Mouse (Mus musculus): Measurements from ENCODE around the gene Fat2.
A peak's percentile ranks its signal among the peaks of the same experiment; 100 is the strongest.

The Fat2 gene

GRCm38 (mm10) chr11:55239496-55239895, 96.9 kb downstream of the Fat2 start:
- no peak for DNase-seq (ENCODE audit: low spot score)

GRCm38 (mm10) chr11:55236815-55237214, 99.5 kb downstream of the Fat2 start:
- no peak for DNase-seq (ENCODE audit: low spot score)

DNA sequence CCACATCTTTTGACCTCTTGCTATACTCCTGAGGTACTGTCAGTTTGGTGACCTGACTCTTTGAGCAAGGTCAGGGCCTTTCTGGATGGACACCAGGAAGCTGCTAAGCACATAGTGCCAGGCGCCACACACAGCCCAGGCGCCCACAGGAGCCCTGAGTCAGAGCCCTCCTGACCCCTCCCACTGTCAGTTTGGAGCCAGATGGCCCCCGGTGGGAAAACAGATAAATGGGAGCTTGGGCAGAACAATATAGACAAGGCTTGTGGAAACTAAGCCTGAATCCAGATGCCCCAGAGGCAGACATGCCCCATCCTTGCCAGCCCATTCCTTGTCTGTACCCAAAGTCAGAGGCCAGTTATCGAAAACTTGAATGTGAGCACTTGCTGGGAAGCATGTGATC, 101.6 kb downstream of the Fat2 start:
- no peak for DNase-seq (ENCODE audit: low spot score)

- no peak for DNase-seq (ENCODE audit: low spot score)
Observed at GRCm38 (mm10) chr11:55234288-55234687, 102.1 kb downstream of the Fat2 start.

DNA sequence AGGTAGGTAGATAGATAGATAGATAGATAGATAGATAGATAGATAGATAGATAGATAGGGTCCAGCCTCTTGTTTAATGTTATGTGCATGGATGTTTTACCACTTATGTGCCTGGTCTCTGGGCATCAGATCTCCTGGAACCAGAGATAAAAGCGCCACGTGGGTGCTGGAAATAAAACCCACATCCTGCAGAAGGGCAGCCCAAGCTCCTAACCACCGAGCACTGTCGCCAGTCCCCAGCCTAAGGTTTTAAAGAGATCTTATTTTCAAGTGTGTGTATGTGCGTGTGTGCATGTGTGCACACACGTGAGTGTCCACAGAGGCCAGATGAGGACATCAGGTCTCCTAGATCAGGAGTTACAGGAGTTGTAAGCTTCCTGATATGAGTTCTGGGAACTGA, 105.3 kb downstream of the Fat2 start:
- DNase-seq (ENCODE audit: low spot score), result peak; percentile 10

DNA sequence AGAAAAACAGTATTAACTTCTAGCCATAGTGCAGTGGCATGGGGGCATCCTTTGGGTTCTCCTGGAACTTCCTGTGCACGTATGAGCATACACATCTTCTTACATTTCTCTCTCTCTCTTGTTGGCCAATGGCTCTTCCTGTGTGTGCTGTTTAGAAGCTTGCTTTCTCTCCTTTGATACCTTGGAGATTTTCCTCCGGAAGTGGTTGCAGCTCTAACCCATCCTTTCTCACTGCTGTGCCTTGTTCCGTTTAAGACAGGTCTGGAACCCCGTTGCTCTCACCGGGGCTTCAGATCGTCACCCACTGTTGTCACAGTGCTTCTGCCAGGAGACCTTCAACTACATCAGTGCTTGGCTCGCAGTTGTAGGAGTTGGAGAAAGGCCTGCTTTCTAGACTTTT, 115.1 kb downstream of the Fat2 start:
- DNase-seq (ENCODE audit: low spot score), result peak; percentile 37

- DNase-seq (ENCODE audit: low spot score), result no peak
Observed at GRCm38 (mm10) chr11:55218473-55218872, 117.9 kb downstream of the Fat2 start.

DNA sequence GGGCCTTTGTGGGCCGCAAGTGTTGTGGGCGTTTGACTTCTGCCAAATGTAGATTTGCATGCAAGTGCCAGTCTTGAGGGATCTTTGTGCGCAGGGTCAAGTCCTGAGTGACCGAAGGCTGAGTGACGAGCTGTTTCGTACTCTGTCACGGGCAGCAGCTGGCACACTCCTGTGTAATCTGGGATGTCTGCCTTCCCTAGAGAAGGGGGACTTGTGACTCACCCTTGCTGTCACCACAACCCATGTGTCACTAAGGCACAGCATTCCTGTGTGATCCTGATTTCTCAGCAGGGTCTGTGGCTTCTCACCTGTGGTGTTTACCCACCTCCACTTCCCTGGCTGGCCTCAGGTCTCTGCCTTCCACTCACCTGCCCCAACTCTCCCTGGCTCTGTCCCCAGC, 118.5 kb downstream of the Fat2 start:
- no peak for DNase-seq (ENCODE audit: low spot score)

GRCm38 (mm10) chr11:55217418-55217817, 118.9 kb downstream of the Fat2 start:
- no peak for DNase-seq (ENCODE audit: low spot score)

- DNase-seq (ENCODE audit: low spot score), result no peak
Observed at GRCm38 (mm10) chr11:55216830-55217229, 119.5 kb downstream of the Fat2 start.

DNA sequence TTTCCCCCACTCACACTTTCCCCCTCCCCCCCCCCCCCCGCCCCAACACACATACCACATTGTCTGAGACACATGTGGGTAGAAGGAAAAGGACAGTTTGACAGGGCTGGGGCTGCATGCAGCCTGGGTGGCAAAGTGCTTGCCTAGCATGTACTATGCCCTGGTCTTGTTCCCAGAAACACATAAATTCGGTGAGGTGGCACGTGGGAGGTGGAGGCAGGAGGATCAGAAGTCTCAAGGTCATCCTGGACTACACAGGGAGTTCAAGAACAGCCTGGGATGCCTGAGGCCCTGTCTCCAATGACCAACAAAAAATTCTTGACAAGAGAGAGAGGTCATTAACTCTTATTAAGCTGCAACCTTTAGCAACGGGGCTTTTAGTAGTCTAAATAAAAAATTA, 120.3 kb downstream of the Fat2 start:
- DNase-seq (ENCODE audit: low spot score), result no peak

DNA sequence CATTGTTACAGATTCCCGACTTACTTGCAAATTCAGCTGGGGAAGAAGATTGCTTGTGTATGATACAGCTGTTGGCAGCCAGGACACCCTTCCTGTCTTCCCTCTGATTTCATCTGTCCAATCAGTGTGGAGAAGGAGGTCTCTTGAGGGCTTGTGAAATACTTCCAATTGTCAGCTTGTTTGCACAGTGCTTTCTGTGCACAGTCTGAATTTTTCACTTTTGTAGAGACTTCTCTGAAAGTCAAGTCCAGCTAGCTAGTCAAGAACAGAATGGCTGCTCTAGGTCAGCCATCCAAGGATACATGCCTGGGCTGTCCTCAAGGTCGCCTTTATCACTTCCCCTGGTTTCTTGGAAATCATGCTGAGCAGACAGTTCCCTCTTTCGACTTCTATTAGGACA, 121.4 kb downstream of the Fat2 start:
- no peak for DNase-seq (ENCODE audit: low spot score)

DNA sequence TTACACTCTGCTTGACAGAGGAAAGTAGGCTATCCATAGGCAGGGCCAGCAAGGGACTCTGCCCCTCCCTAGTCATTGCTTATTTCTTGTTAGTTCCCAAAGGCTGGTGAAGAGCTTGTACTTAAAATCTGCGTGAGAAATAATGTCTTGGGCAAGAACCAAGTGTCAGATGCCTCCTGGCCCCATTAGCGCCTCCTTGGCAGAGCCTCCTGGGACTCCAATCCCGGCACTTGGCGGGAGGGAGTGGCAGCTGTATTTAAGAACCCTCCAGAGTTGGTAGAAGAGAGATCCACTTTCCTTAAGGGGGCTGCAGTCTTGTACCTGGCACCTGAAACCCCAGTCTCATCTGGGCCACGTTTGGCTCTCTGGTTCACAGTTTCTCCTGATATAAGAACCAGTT, 122.2 kb downstream of the Fat2 start:
- DNase-seq (ENCODE audit: low spot score), result no peak

GRCm38 (mm10) chr11:55213518-55213917, 122.8 kb downstream of the Fat2 start:
- DNase-seq (ENCODE audit: low spot score), result no peak

GRCm38 (mm10) chr11:55209626-55210353, 126.6 kb downstream of the Fat2 start:
- DNase-seq (ENCODE audit: low spot score), result no peak

GRCm38 (mm10) chr11:55209032-55209431, 127.3 kb downstream of the Fat2 start:
- DNase-seq (ENCODE audit: low spot score), result no peak

DNA sequence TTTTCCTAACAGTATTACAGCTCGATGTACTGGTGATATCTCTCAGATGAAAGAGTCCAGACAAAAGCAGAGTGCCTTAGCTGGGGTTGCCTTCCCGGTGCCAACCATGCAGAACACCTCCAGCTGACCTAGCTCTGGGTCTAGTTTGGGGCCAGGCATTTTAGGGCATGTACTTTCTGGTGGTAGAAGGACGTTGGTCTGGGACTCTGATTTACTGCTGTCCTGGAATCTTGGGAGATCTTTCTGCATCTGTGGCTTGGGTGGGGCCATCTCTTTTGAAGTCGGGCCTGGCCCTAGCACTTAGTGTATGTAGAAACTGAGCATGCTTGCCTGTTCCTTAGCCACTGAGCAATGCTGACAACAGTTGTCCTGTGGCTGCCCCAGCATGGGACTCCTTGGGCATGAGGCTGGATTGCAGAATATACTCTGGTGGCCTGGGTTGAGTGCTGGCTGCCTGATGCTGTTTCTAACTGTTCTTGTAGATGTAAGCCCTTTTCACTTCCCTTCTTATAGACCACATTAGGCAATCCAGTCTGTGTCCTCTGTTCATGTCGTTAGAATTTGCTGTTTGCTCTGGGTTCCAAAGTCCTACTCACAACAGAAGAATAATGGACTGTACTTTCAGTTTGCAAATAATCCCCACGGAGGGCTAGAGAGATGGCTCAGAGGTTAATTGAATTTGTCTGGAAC, 128.2 kb downstream of the Fat2 start:
- DNase-seq (ENCODE audit: low spot score), result no peak

- DNase-seq (ENCODE audit: low spot score), result peak; percentile 16
Observed at GRCm38 (mm10) chr11:55204602-55205001, 131.8 kb downstream of the Fat2 start.

- peak; percentile 93 for DNase-seq (ENCODE audit: low spot score)
Observed at GRCm38 (mm10) chr11:55204159-55204596, 132.2 kb downstream of the Fat2 start, which contains the start of gene Slc36a1. Slc36a1 (plus strand) TSS chr11:55204350.

All from T-cell, adult 2 months (primary cell).